Mouse (Mus musculus): ENCODE measurements around the gene Chst10.
A peak's percentile ranks its signal among the peaks of the same experiment; 100 is the strongest.

The Chst10 gene

GRCm38 (mm10) chr1:38869398-38870195, 28.4 kb downstream of the Chst10 start:
- no peak for ATAC-seq (ENCODE audit: low TSS enrichment)

- no peak for ATAC-seq (ENCODE audit: low TSS enrichment)
Measured at GRCm38 (mm10) chr1:38866242-38866641, 31.7 kb downstream of the Chst10 start.

GRCm38 (mm10) chr1:38864341-38864740, 33.6 kb downstream of the Chst10 start:
- no peak for ATAC-seq (ENCODE audit: low TSS enrichment)

GRCm38 (mm10) chr1:38862213-38862612, 35.7 kb downstream of the Chst10 start:
- ATAC-seq (ENCODE audit: low TSS enrichment), result peak; percentile 60; the same call in 1 of the 2 replicates

- ATAC-seq (ENCODE audit: low TSS enrichment), result no peak
Measured at GRCm38 (mm10) chr1:38860867-38861524, 37.0 kb downstream of the Chst10 start.

GRCm38 (mm10) chr1:38860207-38860606, 37.8 kb downstream of the Chst10 start:
- ATAC-seq (ENCODE audit: low TSS enrichment), result no peak

- ATAC-seq (ENCODE audit: low TSS enrichment), result peak; percentile 74; the same call in 1 of the 2 replicates
Measured at GRCm38 (mm10) chr1:38856196-38856595, 41.8 kb downstream of the Chst10 start.

- no peak for ATAC-seq (ENCODE audit: low TSS enrichment)
Measured at GRCm38 (mm10) chr1:38852250-38852649, 45.7 kb downstream of the Chst10 start.

- no peak for ATAC-seq (ENCODE audit: low TSS enrichment)
Measured at GRCm38 (mm10) chr1:38850650-38851049, 47.3 kb downstream of the Chst10 start.

- peak; percentile 70 for ATAC-seq (ENCODE audit: low TSS enrichment)
Measured at GRCm38 (mm10) chr1:38848451-38849289, 49.3 kb downstream of the Chst10 start.

- ATAC-seq (ENCODE audit: low TSS enrichment), result peak; percentile 83
Measured at GRCm38 (mm10) chr1:38847975-38848374, 50.0 kb downstream of the Chst10 start.

- ATAC-seq (ENCODE audit: low TSS enrichment), result no peak
Measured at GRCm38 (mm10) chr1:38843275-38843674, 54.7 kb downstream of the Chst10 start.

GRCm38 (mm10) chr1:38842861-38843260, 55.1 kb downstream of the Chst10 start:
- ATAC-seq (ENCODE audit: low TSS enrichment), result no peak

- ATAC-seq (ENCODE audit: low TSS enrichment), result no peak
Measured at GRCm38 (mm10) chr1:38839944-38840343, 58.0 kb downstream of the Chst10 start.

GRCm38 (mm10) chr1:38836477-38836872, 61.5 kb downstream of the Chst10 start, which contains the start of gene Lonrf2:
Gene Lonrf2 (minus strand): TSS chr1:38836711.
- peak; percentile 82 for ATAC-seq (ENCODE audit: low TSS enrichment)

- ATAC-seq (ENCODE audit: low TSS enrichment), result peak; percentile 72
Measured at GRCm38 (mm10) chr1:38835568-38836476, 62.1 kb downstream of the Chst10 start.

- ATAC-seq (ENCODE audit: low TSS enrichment), result no peak
Measured at GRCm38 (mm10) chr1:38834899-38835298, 63.1 kb downstream of the Chst10 start.

GRCm38 (mm10) chr1:38824926-38825325, 73.0 kb downstream of the Chst10 start:
- no peak for ATAC-seq (ENCODE audit: low TSS enrichment)

GRCm38 (mm10) chr1:38823851-38824250, 74.1 kb downstream of the Chst10 start:
- no peak for ATAC-seq (ENCODE audit: low TSS enrichment)

- no peak for ATAC-seq (ENCODE audit: low TSS enrichment)
Measured at GRCm38 (mm10) chr1:38819691-38820090, 78.3 kb downstream of the Chst10 start.

GRCm38 (mm10) chr1:38817671-38818070, 80.3 kb downstream of the Chst10 start:
- 0 out of 2 replicates have a peak, but pooled peaks have one; percentile 24 for ATAC-seq (ENCODE audit: low TSS enrichment)
